Mouse (Mus musculus) midbrain, embryonic 10.5 days (tissue): ENCODE measurements around the gene Asb5. TPM values are rescaled to one million over a fixed set of nuclear protein-coding genes. Genes with fewer than 3 reads are reported as not detected.

Experiments used
- DNase-seq: peaks from one replicate; pipeline ENCODE4 v3.0.0-alpha.2; 2017; ENCODE audit warnings: low spot score
- H3K27ac ChIP-seq: fragments of 300-500 bp; sonication (generic); replicated peaks from 2 replicates; pipeline ENCODE4 v1.5.1; 2016; ENCODE audit warnings: mild to moderate bottlenecking
- H3K27me3 ChIP-seq: fragments of 300-500 bp; sonication (generic); 2 replicates; pipeline ENCODE4 v1.6.1; 2016; ENCODE audit warnings: low read depth, mild to moderate bottlenecking; ENCODE audit not compliant: poor library complexity, severe bottlenecking
- H3K36me3 ChIP-seq: fragments of 300-500 bp; sonication (generic); 2 replicates; pipeline ENCODE4 v1.6.1; 2016; ENCODE audit warnings: mild to moderate bottlenecking, moderate library complexity
- H3K4me1 ChIP-seq: fragments of 300-500 bp; sonication (generic); 2 replicates; pipeline ENCODE4 v1.6.1; 2016
- H3K4me3 ChIP-seq: fragments of 300-500 bp; sonication (generic); 2 replicates; pipeline ENCODE4 v1.5.1; 2016; ENCODE audit warnings: mild to moderate bottlenecking, moderate library complexity
- H3K9me3 ChIP-seq: fragments of 300-500 bp; sonication (generic); replicated peaks from 2 replicates; pipeline ENCODE4 v1.6.1; 2016; ENCODE audit warnings: mild to moderate bottlenecking
- WGBS: fragments of 180-500 bp; shearing (Covaris S2); methylation state at CpG from one replicate; pipeline ENCODE4 v1.1.7; 2016; 5-methylcytosine and 5-hydroxymethylcytosine counted together
- polyA plus RNA-seq: library from polyadenylated mRNA; unstranded; fragments of >200 nt; fragmentation: Nextera tagmentation; extraction: Ambion mirVana; gene quantifications from 2 replicates; pipeline ENCODE4 v1.2.1, GENCODE M21; 2016

Gene Asb5
- polyA plus RNA-seq, 1 experiment from 2014 or later = 3.7 TPM

DNA sequence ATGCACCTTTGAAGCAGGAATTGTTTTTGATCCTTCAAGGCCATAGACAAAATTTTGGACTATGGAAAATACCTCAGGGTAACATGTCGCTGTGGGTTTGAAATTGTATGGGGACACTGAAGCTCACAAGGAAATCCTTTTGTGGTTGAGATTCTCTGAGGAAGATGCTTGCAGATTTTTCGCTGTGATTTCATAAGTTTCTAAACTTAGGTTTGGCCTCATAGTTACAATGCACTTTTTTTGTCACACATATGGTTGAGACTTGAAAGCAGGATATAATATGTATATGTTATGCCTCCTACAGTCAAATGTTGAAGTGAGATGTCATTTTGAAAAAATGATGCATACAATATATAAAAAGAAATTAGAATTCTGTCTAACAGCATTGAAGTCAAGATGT lies 25.5 kb downstream of the Asb5 start:
- Histone ChIP-seq H3K4me1 (no peaks in the 10 kb centered on the region), H3K36me3 (no peaks in the 10 kb centered on the region), H3K9me3 (no peaks in the 10 kb centered on the region), H3K27me3 (no peaks in the 10 kb centered on the region), H3K27ac (no peak overlapping the region), H3K4me3 (no peak overlapping the region)
- 91% methylated on average over 2 of the region's 2 CpGs for WGBS
- no peak for DNase-seq

DNA sequence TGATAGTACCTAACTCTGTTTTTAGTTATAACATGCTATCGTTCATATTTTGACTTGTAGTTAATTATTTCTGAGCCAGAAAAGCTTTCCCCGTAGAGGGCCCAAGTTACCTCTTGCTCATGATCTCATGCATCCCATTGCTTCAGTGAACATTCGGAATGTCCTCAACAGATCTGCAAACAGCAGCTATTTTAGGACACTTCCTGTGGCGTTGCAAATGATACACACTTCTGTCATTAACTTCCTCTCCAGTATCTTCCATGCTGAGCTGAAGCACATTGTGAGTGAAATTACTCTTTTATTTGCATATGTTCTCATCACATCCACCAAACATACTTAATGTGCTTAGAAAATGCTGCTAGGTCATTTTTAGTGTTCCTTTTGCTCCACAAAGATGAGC lies 32.8 kb downstream of the Asb5 start:
- WGBS = 83% methylated on average over 4 of the region's 4 CpGs
- no peak overlapping the region for H3K4me3 ChIP-seq
- H3K36me3 ChIP-seq = no peaks in the 10 kb centered on the region
- no peak overlapping the region for H3K27ac ChIP-seq
- DNase-seq = no peak
- H3K4me1 ChIP-seq = no peaks in the 10 kb centered on the region
- H3K27me3 ChIP-seq = no peaks in the 10 kb centered on the region
- H3K9me3 ChIP-seq = no peaks in the 10 kb centered on the region

DNA sequence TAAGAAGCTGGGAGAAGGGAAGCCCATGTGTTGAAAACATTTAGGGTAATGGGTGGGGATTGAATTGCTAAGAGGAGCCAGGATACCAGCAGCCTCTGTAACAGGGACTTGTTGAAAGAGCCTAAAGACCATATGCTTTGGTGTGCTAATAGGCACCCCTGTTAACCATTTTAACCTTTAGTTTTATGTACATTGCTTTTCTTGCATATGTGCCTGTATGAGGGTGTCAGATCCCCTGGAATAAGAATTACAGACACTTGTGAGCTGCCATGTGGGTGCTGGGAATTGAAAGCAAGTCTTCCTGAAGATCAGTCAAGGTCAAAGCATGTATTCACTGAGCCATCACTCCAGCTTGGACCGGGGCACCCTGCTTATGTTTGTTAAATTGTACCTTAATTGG lies 35.8 kb downstream of the Asb5 start:
- Histone ChIP-seq H3K4me1 (no peaks in the 10 kb centered on the region), H3K9me3 (no peaks in the 10 kb centered on the region), H3K27ac (no peak overlapping the region), H3K27me3 (no peaks in the 10 kb centered on the region), H3K36me3 (no peaks in the 10 kb centered on the region), H3K4me3 (no peak overlapping the region)
- WGBS = 93% methylated on average over 1 of the region's 1 CpGs
- DNase-seq = no peak

DNA sequence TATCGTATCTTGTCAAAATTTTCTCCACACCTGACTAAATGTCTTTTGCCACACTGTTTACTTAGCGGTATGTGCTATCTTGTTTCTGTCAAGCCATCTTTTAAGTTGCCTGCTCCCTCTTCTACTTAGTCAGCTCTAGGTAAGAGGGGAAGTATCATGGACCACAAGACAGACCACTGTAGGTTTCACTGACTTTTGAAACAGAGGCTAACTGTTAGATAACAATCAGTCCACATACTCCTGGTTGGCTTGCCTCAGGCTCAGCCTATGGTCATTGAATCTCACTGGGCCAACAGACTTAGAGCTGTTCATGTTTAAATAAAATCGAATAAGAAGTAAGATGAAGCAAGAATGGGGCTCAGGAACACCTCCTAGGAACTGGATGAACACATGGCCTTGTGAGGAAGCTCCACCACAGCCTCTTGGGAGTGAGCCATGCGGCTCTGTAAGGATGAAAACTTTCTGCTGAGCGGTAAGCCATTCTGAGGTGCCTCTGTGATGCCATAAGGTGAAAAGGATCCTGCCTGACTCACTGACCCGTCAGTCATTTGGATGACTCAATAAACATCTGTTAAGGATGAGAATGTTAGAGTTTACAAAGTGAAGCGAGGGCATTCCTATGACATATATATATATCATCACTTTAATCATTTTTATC lies 36.4 kb downstream of the Asb5 start:
- DNase-seq = no peak
- Histone ChIP-seq H3K27ac (no peak overlapping the region), H3K4me1 (0 out of 2 replicates have a peak, but pooled peaks cover 3% of the 10 kb centered on the region), H3K36me3 (no peaks in the 10 kb centered on the region), H3K4me3 (no peak overlapping the region), H3K9me3 (no peaks in the 10 kb centered on the region), H3K27me3 (no peaks in the 10 kb centered on the region)
- WGBS = 88% methylated on average over 7 of the region's 7 CpGs

DNA sequence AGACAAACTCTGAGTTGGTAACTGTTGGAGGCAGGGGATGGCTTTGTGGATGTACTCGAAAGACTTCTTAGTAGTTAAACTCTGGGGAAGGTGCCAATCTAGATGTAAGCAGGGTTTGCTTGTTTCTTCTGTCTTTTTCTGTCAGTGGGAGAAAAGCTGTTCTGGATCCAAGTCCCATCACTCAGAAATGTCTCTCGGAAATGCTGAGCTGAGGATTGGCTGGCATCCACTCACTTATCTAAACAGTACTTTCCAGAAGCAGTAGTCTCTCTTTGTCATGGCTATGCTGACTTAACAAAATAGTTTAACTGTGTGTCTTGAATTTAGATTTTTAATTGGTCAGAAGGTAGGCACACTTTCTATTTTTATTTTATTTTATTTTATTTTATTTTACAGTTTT lies 37.8 kb downstream of the Asb5 start:
- Histone ChIP-seq H3K9me3 (no peaks in the 10 kb centered on the region), H3K4me1 (0 out of 2 replicates have a peak, but pooled peaks cover 3% of the 10 kb centered on the region), H3K36me3 (no peaks in the 10 kb centered on the region), H3K4me3 (no peak overlapping the region), H3K27ac (no peak overlapping the region), H3K27me3 (no peaks in the 10 kb centered on the region)
- 88% methylated on average over 2 of the region's 2 CpGs for WGBS
- DNase-seq = no peak

DNA sequence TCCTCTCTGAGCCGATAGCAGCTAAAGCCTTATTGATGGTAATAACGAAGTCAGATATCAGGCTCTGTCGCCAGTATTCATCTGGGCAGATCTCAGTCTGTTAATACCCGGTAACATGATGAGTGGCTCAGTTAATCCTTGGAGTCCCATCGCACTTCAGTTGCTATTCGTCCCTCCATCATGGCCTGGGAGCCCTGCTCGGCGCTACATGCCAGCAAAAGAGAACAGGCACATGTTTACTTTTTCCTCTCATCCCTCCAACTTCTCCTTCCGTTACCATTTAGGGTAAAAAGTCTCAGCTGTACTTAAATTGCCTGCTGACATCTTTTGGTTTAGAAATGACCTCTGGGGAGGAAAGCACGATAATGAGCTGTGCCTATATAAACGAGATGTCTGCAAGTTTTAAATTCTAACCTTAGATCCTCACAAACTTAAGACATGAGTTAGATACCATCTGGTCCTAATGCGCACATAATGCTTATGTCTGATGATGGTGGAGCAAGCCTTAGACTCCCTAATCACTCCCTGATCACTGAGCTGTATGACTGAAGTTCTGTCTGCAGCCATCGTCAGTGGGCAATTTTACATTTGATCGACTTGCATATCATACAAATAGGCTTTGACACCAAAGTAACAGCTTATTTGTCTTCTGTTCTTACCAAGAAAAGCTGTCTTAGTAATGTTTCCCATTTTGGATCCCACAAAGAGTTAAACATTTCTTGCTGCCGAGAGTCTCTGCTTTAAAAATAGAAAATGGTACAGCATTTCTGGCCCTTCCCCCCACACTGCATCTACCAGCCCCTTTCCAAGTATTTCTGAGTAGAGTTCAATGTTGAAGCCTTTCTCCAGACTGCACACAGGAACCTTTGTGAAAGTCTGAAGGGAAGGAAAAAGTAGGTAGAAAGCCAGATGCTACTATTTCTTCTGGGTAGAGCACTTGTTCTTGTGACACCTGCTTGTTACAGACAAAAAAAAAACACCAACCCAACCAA lies 41.5 kb downstream of the Asb5 start:
- no peaks in the 10 kb centered on the region for H3K27me3 ChIP-seq
- H3K9me3 ChIP-seq = no peaks in the 10 kb centered on the region
- 84% methylated on average over 15 of the region's 15 CpGs for WGBS
- H3K4me1 ChIP-seq = 0 out of 2 replicates have a peak, but pooled peaks cover 3% of the 10 kb centered on the region
- no peaks in the 10 kb centered on the region for H3K36me3 ChIP-seq
- DNase-seq = no peak
- H3K4me3 ChIP-seq = no peak overlapping the region
- H3K27ac ChIP-seq = no peak overlapping the region

DNA sequence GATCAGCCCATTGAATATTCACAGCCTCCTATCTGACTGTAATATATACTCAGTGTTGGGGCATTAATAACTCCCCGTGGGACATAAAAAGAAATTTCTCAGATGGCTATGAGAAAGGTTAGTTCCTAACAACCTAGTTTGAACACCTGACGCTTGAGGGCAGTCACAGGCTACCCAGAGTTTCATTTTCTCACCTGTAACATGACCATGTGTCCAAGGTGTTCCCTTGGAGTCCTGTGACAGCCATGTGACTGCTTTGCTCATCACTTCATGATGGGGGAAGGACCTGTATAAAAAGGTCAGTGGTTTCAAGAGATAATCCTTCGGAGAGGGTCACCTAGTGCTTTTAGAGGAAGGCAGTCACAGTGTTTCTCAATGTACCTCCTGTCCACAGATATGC lies 52.1 kb downstream of the Asb5 start:
- WGBS = 79% methylated on average over 3 of the region's 3 CpGs
- Histone ChIP-seq H3K27ac (no peak overlapping the region), H3K4me3 (no peak overlapping the region), H3K27me3 (no peaks in the 10 kb centered on the region), H3K4me1 (no peaks in the 10 kb centered on the region), H3K9me3 (no peaks in the 10 kb centered on the region), H3K36me3 (no peaks in the 10 kb centered on the region)
- DNase-seq = no peak

DNA sequence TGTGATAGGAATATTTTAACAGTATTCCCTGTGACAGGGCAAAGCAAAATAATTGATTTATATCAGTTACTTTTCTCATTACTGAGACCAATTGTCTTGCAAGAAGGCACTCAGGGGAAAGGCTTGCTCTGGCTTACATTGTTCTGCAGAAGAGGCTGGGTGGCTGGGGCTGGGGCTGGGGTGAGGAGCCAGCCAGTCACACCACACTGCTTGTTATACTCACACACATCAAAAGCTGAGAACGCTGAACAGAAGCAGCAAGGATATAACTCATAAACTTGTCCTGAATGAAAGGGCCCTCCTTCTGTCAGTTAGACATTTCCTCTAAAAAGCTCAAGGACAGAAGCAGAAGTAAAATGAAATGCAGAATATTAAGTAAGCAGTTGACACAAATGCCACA lies 53.5 kb downstream of the Asb5 start:
- no peak for DNase-seq
- H3K27ac ChIP-seq = no peak overlapping the region
- H3K27me3 ChIP-seq = no peaks in the 10 kb centered on the region
- H3K4me1 ChIP-seq = no peaks in the 10 kb centered on the region
- H3K36me3 ChIP-seq = no peaks in the 10 kb centered on the region
- H3K9me3 ChIP-seq = no peaks in the 10 kb centered on the region
- 80% methylated on average over 1 of the region's 1 CpGs for WGBS
- H3K4me3 ChIP-seq = no peak overlapping the region

DNA sequence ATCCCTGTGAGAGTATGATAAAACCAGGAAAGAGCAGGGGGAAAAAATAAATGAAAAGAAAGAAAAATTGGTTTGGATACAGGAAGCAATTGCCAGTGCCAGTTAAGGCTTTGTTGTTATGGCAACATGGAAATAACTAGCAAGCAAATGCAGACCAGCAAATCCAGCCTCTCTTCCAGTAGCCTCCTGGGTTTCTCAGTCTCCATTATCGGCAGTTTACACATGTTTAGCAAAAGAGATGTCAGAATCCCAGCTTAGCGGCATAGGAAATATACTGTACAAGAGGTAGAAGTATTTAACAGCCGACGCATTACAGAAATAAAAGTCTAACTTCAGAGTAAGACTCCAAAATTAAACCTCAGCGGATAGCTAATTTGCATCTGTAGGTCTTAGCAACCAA lies 65.3 kb downstream of the Asb5 start:
- no peaks in the 10 kb centered on the region for H3K9me3 ChIP-seq
- no peaks in the 10 kb centered on the region for H3K27me3 ChIP-seq
- no peak for DNase-seq
- H3K4me1 ChIP-seq = peaks cover 5% of the 10 kb centered on the region
- no peak overlapping the region for H3K27ac ChIP-seq
- no peaks in the 10 kb centered on the region for H3K36me3 ChIP-seq
- WGBS = 88% methylated on average over 5 of the region's 5 CpGs
- no peak overlapping the region for H3K4me3 ChIP-seq

DNA sequence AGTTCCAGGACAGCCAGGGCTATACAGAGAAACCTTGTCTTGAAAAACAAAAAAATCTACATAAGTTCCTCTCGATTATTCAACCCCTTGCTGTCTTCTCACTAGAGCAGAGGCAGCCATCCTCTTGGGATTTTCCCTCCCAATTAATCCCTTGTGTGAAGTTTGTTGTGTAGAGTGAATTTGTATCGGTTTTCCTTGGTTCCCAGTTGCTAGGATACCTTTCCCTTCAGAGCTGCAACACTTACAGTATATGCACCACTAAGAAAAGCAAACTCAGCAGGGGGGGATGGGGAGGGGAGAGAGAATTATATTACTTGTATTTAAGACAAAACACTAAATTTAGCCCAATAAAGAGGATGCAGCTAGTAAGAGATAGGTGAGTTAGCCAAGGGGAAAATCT lies 66.7 kb downstream of the Asb5 start:
- peaks cover 13% of the 10 kb centered on the region for H3K4me1 ChIP-seq
- no peak overlapping the region for H3K4me3 ChIP-seq
- 57% methylated on average over 2 of the region's 2 CpGs for WGBS
- no peak for DNase-seq
- no peaks in the 10 kb centered on the region for H3K9me3 ChIP-seq
- H3K27ac ChIP-seq = no peak overlapping the region
- no peaks in the 10 kb centered on the region for H3K36me3 ChIP-seq
- H3K27me3 ChIP-seq = no peaks in the 10 kb centered on the region

DNA sequence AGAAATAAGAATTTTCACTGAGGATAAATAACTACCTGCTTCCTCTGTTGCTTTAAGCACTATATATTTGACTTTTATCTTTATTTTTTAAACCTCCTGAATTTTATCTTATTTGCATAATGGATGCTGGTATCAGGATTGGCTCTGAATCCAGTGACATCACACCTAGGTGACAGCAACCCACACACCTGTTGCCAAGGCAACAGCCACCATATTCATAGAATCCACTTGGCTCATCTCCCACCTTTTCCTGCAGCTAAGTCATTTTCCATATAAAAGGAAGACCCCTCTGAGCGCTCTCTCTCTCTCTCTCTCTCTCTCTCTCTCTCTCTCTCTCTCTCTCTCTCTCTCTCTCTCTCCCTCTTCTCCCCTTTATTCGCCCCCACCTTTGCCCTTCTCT lies 67.6 kb downstream of the Asb5 start:
- H3K4me1 ChIP-seq = peaks cover 14% of the 10 kb centered on the region
- no peaks in the 10 kb centered on the region for H3K36me3 ChIP-seq
- H3K4me3 ChIP-seq = no peak overlapping the region
- DNase-seq = no peak
- no peaks in the 10 kb centered on the region for H3K27me3 ChIP-seq
- 88% methylated on average over 2 of the region's 2 CpGs for WGBS
- H3K9me3 ChIP-seq = no peaks in the 10 kb centered on the region
- H3K27ac ChIP-seq = no peak overlapping the region

DNA sequence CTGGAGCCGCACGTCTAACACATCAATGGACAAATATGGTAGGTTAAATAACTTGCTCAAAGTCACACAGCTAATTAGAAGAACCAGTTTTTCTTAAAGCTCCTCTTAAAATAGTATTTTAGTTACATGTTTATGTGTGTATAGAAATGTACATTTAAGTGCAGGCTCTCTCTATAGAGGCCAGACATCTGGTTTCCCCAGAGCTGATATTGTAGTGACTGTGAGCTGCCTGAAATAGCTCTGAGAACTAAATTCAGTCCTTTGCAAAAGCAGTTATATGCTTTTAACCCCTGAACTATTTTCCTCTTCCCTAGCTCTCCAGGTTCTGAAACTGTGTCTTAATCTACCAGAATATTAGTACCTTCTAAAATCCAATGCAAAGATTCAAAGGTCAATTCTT lies 68.0 kb downstream of the Asb5 start:
- WGBS = 87% methylated on average over 2 of the region's 2 CpGs
- no peaks in the 10 kb centered on the region for H3K9me3 ChIP-seq
- H3K36me3 ChIP-seq = no peaks in the 10 kb centered on the region
- no peak overlapping the region for H3K27ac ChIP-seq
- H3K4me1 ChIP-seq = peaks cover 14% of the 10 kb centered on the region
- no peak for DNase-seq
- H3K4me3 ChIP-seq = no peak overlapping the region
- H3K27me3 ChIP-seq = no peaks in the 10 kb centered on the region

DNA sequence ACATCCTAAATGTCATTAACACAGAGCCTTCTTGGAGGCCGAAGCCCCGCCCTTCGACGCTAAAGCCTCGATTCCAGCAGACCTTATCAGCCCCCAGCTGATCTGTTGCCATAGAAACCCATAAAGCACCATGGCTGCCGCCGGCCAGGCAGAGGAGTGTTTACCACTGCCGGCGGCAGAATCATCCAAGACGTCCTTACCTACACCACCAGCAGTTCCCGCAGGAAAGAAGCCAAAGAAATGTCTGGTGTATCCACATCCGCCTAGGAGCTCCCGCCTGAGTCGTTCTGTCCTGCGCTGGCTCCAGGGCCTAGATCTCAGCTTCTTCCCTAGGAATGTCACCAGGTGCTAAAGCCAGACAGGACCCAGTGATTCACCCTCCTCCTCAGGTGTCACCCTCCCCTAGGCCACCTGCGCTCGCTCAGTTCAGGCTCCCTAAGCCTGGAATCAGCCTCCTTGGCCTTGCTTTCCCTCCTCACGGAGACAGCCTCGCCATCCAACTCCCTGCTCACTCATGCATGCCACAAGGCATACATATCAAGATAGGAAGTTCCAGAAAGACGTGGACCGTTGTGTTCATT lies 71.4 kb downstream of the Asb5 start, which contains the start of gene Spata4:
Gene Spata4, plus strand, starts transcription at position 111 of the 581 bp plus-strand sequence.
- peak within 1 kb of the TSS; percentile 77 for H3K27ac ChIP-seq
- H3K4me3 ChIP-seq = peak within 1 kb of the TSS; percentile 56
- 5% methylated on average over 21 of the region's 21 CpGs for WGBS
- H3K4me1 ChIP-seq = peaks cover 8% of the 10 kb centered on the region
- no peaks in the 10 kb centered on the region for H3K9me3 ChIP-seq
- DNase-seq = peak; percentile 63
- H3K36me3 ChIP-seq = no peaks in the 10 kb centered on the region
- H3K27me3 ChIP-seq = no peaks in the 10 kb centered on the region
